Mouse (Mus musculus) forebrain, embryonic 10.5 days (tissue): ENCODE data around the gene Cnnm4. TPM values are rescaled to one million over a fixed set of nuclear protein-coding genes. Genes with fewer than 3 reads are reported as not detected.

Experiments
- DNase-seq: peaks from one replicate; pipeline ENCODE4 v3.0.0-alpha.2; 2017; ENCODE audit warnings: low spot score; ENCODE audit errors: extremely low spot score
- H3K27ac ChIP-seq: fragments of 300-500 bp; sonication (generic); 2 replicates; pipeline ENCODE4 v1.5.1; 2016; ENCODE audit warnings: mild to moderate bottlenecking
- H3K27me3 ChIP-seq: fragments of 300-500 bp; sonication (generic); 2 replicates; pipeline ENCODE4 v1.6.1; 2016; ENCODE audit warnings: mild to moderate bottlenecking; ENCODE audit not compliant: poor library complexity, severe bottlenecking
- H3K36me3 ChIP-seq: fragments of 300-500 bp; sonication (generic); replicated peaks from 2 replicates; pipeline ENCODE4 v1.6.1; 2016; ENCODE audit warnings: mild to moderate bottlenecking, moderate library complexity
- H3K4me1 ChIP-seq: fragments of 300-500 bp; sonication (generic); 2 replicates; pipeline ENCODE4 v1.6.1; 2016
- H3K4me3 ChIP-seq: fragments of 300-500 bp; sonication (generic); 2 replicates; pipeline ENCODE4 v1.5.1; 2016; ENCODE audit warnings: mild to moderate bottlenecking, moderate library complexity
- H3K9me3 ChIP-seq: fragments of 300-500 bp; sonication (generic); 2 replicates; pipeline ENCODE4 v1.6.1; 2016; ENCODE audit warnings: mild to moderate bottlenecking, moderate library complexity
- WGBS: fragments of 180-500 bp; shearing (Covaris S2); methylation state at CpG from one replicate; pipeline ENCODE4 v1.1.7; 2016; 5-methylcytosine and 5-hydroxymethylcytosine counted together
- polyA plus RNA-seq: library from polyadenylated mRNA; unstranded; fragments of >200 nt; fragmentation: Nextera tagmentation; extraction: Ambion mirVana; gene quantifications from 2 replicates; pipeline ENCODE4 v1.2.1, GENCODE M21; 2016

Gene Cnnm4
- polyA plus RNA-seq, 1 experiment from 2014 or later = 14.5 TPM

DNA sequence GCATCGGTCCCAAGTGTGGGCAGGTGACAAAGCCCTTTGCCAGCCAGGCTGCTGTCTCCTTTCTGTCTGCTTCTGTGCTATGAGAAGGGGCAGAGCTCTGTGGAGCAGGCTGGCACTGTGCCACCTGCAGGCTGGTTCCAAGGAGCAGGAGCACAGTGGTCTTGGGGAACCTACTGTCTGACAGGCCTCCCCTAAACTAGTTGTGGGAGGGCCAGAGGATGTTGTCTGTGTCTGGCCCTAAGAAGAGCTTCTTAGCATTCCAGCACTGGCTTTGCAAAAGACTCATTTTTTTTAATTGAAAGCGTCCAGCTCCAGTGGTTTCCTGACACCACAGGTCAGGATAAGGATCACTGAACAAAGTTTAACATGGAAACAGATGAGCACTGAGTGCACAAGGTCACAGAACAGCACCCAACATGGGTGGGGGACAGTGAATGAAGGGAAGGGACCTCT, 6.9 kb downstream of the Cnnm4 start:
- Histone ChIP-seq H3K36me3 (no peaks in the 10 kb centered on the region), H3K4me3 (no peak overlapping the region), H3K9me3 (no peaks in the 10 kb centered on the region), H3K27ac (no peak overlapping the region), H3K4me1 (peaks cover 41% of the 10 kb centered on the region), H3K27me3 (no peaks in the 10 kb centered on the region)
- 75% methylated on average over 2 of the region's 2 CpGs for WGBS
- DNase-seq = no peak

DNA sequence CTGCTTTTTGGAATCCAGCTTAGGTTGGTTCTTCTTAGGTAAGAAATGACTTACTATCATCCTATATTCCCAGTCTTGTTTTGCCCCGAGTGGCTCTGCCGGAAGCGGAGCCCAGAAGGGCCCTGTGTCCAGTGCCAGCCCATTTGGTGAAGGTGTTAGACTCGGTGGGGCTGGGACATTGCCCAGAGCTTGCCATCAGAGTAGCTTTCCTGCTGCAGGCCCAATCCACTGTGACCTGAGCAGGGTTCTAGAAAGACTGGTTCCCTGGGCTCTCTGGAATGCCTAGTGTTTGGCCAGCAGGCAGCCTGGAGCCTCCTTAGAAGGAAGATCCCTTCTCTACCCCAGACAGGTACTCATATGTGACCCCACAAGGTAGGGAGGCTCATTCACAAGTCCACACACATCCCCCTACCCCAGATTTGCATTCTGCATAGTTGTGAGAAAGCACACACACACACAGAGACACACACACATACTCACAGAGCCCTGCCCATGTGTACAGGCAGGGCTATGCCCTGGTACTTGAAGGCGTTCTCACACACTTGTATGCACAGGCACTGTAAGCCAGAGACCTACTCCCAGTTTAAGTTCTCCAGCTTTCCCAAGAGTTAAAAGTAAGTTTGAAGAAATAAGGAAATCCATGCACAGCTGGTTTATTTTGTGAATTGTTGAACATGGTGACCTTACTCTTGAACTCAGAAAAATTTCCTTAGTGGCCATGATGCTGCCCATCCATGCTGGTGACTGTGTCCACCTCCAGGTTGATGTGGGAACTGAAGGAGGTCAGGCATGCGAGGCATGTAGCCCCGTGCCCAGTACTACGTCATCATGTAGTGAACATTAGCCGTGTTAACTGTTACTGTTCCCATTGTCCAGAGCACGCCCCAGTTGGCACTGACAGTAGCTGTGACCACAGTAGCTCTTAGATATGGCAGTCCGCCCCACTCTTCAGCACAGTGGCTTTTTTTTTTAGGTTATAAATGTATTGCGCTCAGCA, 8.8 kb downstream of the Cnnm4 start:
- Histone ChIP-seq H3K36me3 (no peaks in the 10 kb centered on the region), H3K4me1 (peaks cover 22% of the 10 kb centered on the region), H3K27ac (no peak overlapping the region), H3K27me3 (no peaks in the 10 kb centered on the region), H3K9me3 (no peaks in the 10 kb centered on the region), H3K4me3 (no peak overlapping the region)
- WGBS = 91% methylated on average over 12 of the region's 12 CpGs
- DNase-seq = no peak

DNA sequence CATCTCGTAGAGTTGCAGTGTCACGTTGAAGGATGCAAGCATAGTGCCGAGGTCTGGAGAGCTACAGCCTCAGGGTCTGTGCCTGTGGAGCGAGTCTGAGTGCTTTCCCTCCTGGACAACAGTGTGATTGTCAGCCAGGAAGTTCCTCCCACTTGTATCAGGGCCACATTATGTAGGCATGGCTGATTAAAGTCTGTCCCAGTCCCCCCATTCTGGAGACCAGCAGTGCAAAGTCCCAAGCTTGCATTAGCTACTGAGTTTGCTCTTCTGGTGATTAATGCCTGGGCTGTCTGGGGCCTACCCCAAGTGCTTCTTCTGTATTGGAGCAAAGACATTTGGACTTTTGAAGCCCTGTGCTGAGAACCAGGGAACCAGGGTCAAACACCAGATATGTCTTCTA, 12.4 kb downstream of the Cnnm4 start:
- peaks cover 2% of the 10 kb centered on the region; the same call in 1 of the 2 replicates for H3K4me1 ChIP-seq
- H3K4me3 ChIP-seq = no peak overlapping the region
- no peaks in the 10 kb centered on the region for H3K27me3 ChIP-seq
- H3K27ac ChIP-seq = no peak overlapping the region
- peaks cover 5% of the 10 kb centered on the region; the same call in 1 of the 2 replicates for H3K36me3 ChIP-seq
- no peak for DNase-seq
- 62% methylated on average over 4 of the region's 4 CpGs for whole genome bisulfite sequencing
- H3K9me3 ChIP-seq = no peaks in the 10 kb centered on the region

DNA sequence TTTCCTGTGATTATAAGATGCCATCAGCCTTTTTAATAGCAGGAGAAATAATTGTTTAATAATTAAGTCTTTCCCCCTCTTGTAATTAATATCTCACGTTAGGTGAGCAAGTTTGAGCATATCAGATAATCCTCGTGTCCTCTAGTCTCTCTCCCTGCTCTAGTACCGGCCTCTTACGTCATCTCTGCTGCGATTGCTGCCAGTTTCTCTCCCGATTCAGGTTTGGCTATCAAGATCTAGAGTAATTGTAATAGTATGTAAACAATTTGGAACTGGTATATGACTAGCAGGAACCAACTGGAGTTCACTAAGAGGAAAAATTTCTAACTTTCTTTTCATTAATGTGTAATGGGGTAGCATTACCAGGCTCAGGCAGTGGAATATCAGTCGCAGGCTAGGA, 13.7 kb downstream of the Cnnm4 start:
- Histone ChIP-seq H3K36me3 (peaks cover 5% of the 10 kb centered on the region; the same call in 1 of the 2 replicates), H3K27ac (no peak overlapping the region), H3K27me3 (no peaks in the 10 kb centered on the region), H3K9me3 (no peaks in the 10 kb centered on the region), H3K4me3 (no peak overlapping the region), H3K4me1 (no peaks in the 10 kb centered on the region)
- WGBS = 90% methylated on average over 7 of the region's 7 CpGs
- no peak for DNase-seq

DNA sequence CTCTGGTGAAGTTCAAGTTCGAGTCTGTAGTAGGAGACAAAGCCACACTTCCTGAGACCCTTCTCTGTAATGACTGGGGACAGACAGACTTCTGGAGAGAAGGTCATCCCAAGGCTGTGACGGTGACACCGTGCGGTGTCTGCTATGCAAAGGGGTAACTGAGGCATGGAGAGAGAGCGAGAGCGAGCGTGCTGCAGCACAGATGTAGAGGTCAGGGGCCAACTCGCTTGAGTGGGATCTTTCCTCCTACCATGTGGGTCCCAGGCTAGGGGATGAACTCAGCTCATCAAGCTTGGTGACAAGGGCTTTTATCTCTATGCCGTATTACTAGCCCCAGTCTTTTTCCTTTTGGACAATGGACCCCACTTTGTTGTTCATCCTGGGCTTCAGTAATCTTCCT, 15.7 kb downstream of the Cnnm4 start:
- 86% methylated on average over 9 of the region's 9 CpGs for WGBS
- no peak overlapping the region for H3K27ac ChIP-seq
- no peaks in the 10 kb centered on the region for H3K27me3 ChIP-seq
- H3K36me3 ChIP-seq = peaks cover 5% of the 10 kb centered on the region; the same call in 1 of the 2 replicates
- H3K4me1 ChIP-seq = peaks cover 3% of the 10 kb centered on the region
- H3K9me3 ChIP-seq = no peaks in the 10 kb centered on the region
- DNase-seq = no peak
- no peak overlapping the region for H3K4me3 ChIP-seq

DNA sequence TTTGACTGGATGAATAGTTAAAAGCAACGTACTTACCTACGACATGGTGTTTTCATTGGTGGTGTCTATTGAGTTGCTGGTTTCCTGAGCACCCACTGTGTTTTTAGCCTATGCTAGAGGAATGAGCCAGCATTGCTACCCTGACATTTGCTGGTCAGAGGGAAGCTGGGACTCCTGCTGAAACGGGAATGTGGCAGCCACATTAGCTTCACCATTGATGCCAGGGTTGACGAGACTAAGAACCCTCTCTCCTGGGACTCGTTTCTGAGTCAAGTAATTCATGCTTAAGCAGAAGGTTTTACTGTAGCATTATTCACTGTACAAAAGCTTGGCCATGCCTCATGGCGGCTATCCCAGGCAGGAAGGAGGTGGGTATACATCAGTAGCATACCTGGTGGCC, 18.2 kb downstream of the Cnnm4 start:
- Histone ChIP-seq H3K4me1 (peaks cover 17% of the 10 kb centered on the region), H3K9me3 (no peaks in the 10 kb centered on the region), H3K27ac (no peak overlapping the region), H3K4me3 (no peak overlapping the region), H3K36me3 (peaks cover 5% of the 10 kb centered on the region; the same call in 1 of the 2 replicates), H3K27me3 (no peaks in the 10 kb centered on the region)
- WGBS = 84% methylated on average over 6 of the region's 6 CpGs
- DNase-seq = no peak

DNA sequence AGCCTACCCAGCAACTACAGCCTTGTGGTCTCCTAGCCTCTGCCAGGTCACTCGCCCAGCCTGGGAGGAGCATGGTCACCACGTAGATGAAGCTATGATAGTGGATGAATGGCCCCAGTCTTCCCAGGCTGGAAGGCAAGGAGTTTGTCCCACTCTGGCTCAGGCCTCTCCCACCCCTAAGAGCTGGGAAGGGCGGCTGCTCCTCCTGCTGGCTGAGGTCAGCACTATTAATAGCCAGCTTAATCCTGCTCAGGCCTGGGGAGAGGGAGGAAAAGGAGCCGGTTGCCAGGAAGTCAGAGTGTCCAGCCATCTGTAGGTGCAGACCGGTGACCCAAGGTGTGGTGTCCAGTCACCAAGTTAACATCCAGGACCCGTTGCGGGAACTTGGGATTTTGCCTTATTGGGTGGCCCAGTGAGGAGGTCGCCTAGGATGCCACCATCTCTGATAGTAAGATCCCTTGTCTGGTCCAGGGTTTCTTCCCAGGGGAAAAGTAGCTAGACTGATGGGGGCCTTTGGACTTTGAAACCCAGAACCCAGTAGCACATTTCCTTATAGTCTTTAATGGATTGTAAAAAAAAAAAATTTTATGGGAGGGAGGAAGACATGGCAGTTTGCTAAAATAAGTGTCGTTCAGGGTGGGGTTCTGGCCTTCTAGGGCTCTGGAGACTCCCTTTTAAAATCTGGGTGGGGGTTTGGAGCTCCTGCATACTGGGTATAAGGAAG, 21.2 kb downstream of the Cnnm4 start:
- Histone ChIP-seq H3K4me1 (peaks cover 17% of the 10 kb centered on the region), H3K4me3 (no peak overlapping the region), H3K9me3 (no peaks in the 10 kb centered on the region), H3K36me3 (peaks cover 5% of the 10 kb centered on the region; the same call in 1 of the 2 replicates), H3K27me3 (no peaks in the 10 kb centered on the region), H3K27ac (0 out of 2 replicates have a peak overlapping the region, but pooled peaks have one; percentile 25)
- WGBS = 51% methylated on average over 9 of the region's 9 CpGs
- peak; percentile 37 for DNase-seq

DNA sequence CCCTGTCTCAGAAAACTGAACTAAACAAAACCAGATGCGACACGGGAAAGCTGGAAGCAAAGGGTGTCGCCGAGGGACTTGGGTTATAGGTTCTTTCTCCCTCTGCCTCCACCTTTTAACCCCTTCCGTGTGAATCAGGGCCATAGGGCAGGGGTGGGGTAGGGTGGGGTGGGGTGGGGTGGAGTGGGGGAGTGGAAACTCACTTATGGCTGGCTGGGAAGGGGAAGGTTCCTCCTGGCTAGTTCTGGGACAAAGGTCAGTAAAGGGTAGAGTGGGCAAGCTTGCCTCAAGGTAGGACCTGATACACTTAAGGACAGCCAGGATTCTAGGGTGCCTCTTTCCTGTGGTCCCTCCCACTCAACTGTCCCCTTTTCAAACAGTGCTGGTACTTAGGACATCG, 21.9 kb downstream of the Cnnm4 start:
- no peaks in the 10 kb centered on the region for H3K9me3 ChIP-seq
- H3K4me1 ChIP-seq = peaks cover 17% of the 10 kb centered on the region
- peaks cover 7% of the 10 kb centered on the region; the same call in 1 of the 2 replicates for H3K36me3 ChIP-seq
- DNase-seq = no peak
- 71% methylated on average over 6 of the region's 6 CpGs for WGBS
- H3K4me3 ChIP-seq = no peak overlapping the region
- no peak overlapping the region for H3K27ac ChIP-seq
- no peaks in the 10 kb centered on the region for H3K27me3 ChIP-seq

DNA sequence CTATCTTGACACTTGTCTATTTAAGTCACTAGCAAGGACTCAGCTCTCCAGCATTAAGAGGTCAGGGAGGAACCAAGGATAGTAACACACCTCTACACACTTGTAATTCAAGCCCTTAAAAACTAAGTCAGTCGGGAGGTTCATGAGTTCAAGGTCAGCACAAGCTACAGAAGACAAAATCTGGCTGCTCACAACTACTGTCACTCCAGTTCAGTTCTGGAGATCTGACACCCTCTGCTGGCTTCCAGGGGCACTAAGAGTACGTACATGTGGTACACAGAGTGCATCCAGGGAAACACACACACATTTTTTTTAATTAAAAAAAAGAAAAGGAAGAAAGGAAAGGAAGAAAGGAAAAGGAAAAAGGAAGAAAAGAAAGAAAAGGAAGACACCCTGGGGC, 25.3 kb downstream of the Cnnm4 start:
- Histone ChIP-seq H3K36me3 (peaks cover 26% of the 10 kb centered on the region), H3K27me3 (no peaks in the 10 kb centered on the region), H3K4me3 (no peak overlapping the region), H3K9me3 (no peaks in the 10 kb centered on the region), H3K4me1 (peaks cover 17% of the 10 kb centered on the region), H3K27ac (no peak overlapping the region)
- no peak for DNase-seq
- 69% methylated on average over 2 of the region's 2 CpGs for WGBS

DNA sequence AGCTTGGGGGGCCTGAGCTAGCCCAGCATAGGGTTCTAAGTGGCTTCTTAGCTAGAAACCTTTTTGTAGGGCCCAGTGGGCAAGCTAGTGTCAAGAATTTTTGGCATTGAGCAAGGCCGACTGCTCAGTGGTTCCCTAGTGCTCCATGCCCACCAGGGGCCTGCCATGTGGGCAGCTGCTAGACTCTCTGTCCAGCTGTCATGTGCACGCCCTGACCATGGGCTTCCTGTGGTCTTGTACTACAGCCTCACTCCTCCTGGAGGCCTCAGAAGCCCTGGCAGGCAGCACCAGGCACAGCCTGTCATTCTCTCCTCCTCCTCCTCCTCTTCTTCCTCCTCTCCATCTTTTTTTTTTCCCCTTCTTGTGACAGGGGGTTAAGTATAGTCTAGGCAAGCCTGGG, 25.9 kb downstream of the Cnnm4 start:
- DNase-seq = no peak
- no peaks in the 10 kb centered on the region for H3K9me3 ChIP-seq
- H3K27me3 ChIP-seq = no peaks in the 10 kb centered on the region
- 86% methylated on average over 2 of the region's 2 CpGs for WGBS
- H3K27ac ChIP-seq = no peak overlapping the region
- no peak overlapping the region for H3K4me3 ChIP-seq
- H3K36me3 ChIP-seq = peaks cover 26% of the 10 kb centered on the region
- H3K4me1 ChIP-seq = peaks cover 12% of the 10 kb centered on the region

DNA sequence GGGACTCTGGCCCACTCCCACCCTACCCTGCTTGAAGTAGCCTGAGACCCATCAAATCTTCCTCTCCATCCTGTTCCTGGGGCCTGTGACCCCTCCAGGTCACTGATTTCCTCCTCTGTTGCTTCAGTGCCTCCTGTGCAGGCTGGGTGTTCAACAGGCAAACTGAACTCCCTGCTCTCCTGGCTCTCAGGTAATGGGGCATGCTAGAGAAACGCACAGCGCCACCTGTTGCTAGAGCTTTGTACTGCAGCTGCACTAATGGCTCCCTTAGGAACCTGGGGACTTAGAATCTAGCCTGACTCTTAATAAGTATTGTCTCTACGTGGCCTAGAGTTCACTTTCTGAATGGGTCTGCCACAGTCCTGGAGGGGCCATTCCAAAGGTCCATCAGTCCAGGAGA, 29.8 kb downstream of the Cnnm4 start:
- Histone ChIP-seq H3K4me3 (no peak overlapping the region), H3K27me3 (no peaks in the 10 kb centered on the region), H3K27ac (no peak overlapping the region), H3K36me3 (peaks cover 41% of the 10 kb centered on the region), H3K9me3 (no peaks in the 10 kb centered on the region), H3K4me1 (no peaks in the 10 kb centered on the region)
- DNase-seq = peak; percentile 70
- 11% methylated on average over 3 of the region's 3 CpGs for WGBS

DNA sequence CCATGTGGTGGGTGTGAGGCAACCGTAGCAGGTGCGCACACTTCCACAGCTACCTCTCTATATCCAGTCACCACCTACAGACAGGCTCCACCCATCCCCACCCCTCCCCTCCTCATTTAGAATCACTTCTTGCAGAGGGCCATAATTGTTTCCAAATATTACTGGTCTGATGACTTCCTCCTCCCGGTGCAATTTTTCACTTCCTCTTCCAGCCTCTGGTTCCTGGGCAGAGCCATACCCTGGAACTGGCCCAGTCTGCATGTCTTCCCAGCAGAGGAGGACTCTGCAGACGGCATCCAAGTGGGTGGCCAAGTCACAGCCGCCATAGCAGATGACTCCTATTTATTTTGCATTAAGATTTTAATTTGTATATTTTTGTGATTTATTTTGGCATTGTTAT, 36.8 kb downstream of the Cnnm4 start:
- Histone ChIP-seq H3K4me3 (no peak overlapping the region), H3K9me3 (no peaks in the 10 kb centered on the region), H3K36me3 (peaks cover 22% of the 10 kb centered on the region), H3K27me3 (no peaks in the 10 kb centered on the region), H3K4me1 (peaks cover 12% of the 10 kb centered on the region), H3K27ac (no peak overlapping the region)
- no peak for DNase-seq
- 89% methylated on average over 5 of the region's 5 CpGs for WGBS
